11 mouse cellular contexts compared by ENCODE assay signal in the genomic region with DNA sequence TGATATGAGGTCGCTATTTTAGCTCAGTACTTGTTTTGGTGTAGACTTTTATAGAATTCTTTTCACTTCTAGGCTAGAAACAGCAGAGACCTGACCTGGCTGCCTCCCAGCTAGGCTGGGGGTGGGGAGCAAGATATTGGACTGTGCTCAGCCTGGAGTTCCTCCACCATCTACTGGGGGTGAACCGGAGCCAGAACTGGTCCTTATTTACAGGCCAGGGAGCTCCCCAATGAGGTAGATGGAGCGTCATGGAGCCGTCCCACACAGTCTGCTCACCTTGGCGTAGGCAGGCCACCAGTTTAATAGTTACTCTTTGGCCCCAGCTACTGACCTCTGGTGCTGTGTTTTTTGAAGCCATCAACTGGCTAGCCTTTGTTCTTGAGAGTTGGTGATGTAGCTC. TPM values are rescaled to one million over a fixed set of nuclear protein-coding genes. Genes with fewer than 3 reads are reported as not detected.
DNase-seq lines count a peak whose midpoint lies in the region; ATAC-seq lines count a peak whose summit lies in the region.
"Had no signal": no experiment of that assay in that cellular context is flagged by ENCODE, and none has a peak within 500 bp of the region (broad histone marks: within the 10 kb centered on the region; RNA-seq: fewer than 3 reads in every experiment).

No protein-coding gene starts in this region.

- ATAC-seq in limb, embryonic 12.5 days (ENCODE audit: insufficient number of reproducible peaks, insufficient read depth, low FRiP score, low TSS enrichment, low read depth) = no peak
- peak; percentile 36 for ATAC-seq in liver, embryonic 15.5 days (ENCODE audit: insufficient read depth)
- ATAC-seq in erythroid progenitor cell, adult 5-6 weeks (replicated peaks; ENCODE audit: low FRiP score, poor library complexity, severe bottlenecking) = no peak

- 76% methylated on average over 5 of the region's 5 CpGs for WGBS in limb, embryonic 12.5 days
- 84% methylated on average over 5 of the region's 5 CpGs for WGBS in limb, embryonic 10.5 days
- 72% methylated on average over 5 of the region's 5 CpGs for WGBS in liver, embryonic 15.5 days (ENCODE audit: insufficient replicate concordance)

- peaks cover 33% of the 10 kb centered on the region for H3K4me1 ChIP-seq in limb, embryonic 12.5 days (replicated peaks)
- peaks cover 31% of the 10 kb centered on the region for H3K4me1 ChIP-seq in limb, embryonic 10.5 days
- H3K4me1 ChIP-seq in liver, embryonic 15.5 days (replicated peaks) = peaks cover 39% of the 10 kb centered on the region

- H3K9ac ChIP-seq in limb, embryonic 12.5 days (replicated peaks) = no peak overlapping the region
- H3K9ac ChIP-seq in liver, embryonic 15.5 days = no peak overlapping the region
- H3K9ac ChIP-seq: embryonic facial prominence, embryonic 12.5 days; lung, embryonic 14.5 days had no signal

- DNase-seq in limb, embryonic 10.5 days (ENCODE audit: low spot score) = no peak
- DNase-seq in heart, adult 8-10 months (ENCODE audit: low spot score) = peak; percentile 30
- peak; percentile 26 for DNase-seq in kidney, adult 9 months
- DNase-seq in left cerebral cortex, adult 18-20 months (ENCODE audit: low spot score in 2 of 2) = no peak
- DNase-seq: lung, embryonic 14.5 days; right cerebral cortex, postnatal 14 days had no signal

- H3K36me3 ChIP-seq in limb, embryonic 12.5 days = no peaks in the 10 kb centered on the region
- H3K36me3 ChIP-seq in limb, embryonic 10.5 days = no peaks in the 10 kb centered on the region
- H3K36me3 ChIP-seq in liver, embryonic 15.5 days (replicated peaks) = no peaks in the 10 kb centered on the region
- H3K36me3 ChIP-seq: embryonic facial prominence, embryonic 12.5 days had no signal

- H3K4me2 ChIP-seq in limb, embryonic 12.5 days = no peak overlapping the region
- no peak overlapping the region for H3K4me2 ChIP-seq in liver, embryonic 15.5 days
- H3K4me2 ChIP-seq: embryonic facial prominence, embryonic 12.5 days; lung, embryonic 14.5 days had no signal

- H3K4me3 ChIP-seq in limb, embryonic 12.5 days (replicated peaks) = no peak overlapping the region
- no peak overlapping the region for H3K4me3 ChIP-seq in limb, embryonic 10.5 days
- H3K4me3 ChIP-seq in liver, embryonic 15.5 days (replicated peaks) = no peak overlapping the region
- H3K4me3 ChIP-seq: embryonic facial prominence, embryonic 12.5 days had no signal

- no peaks in the 10 kb centered on the region for H3K27me3 ChIP-seq in limb, embryonic 12.5 days
- no peaks in the 10 kb centered on the region for H3K27me3 ChIP-seq in limb, embryonic 10.5 days (ENCODE audit: low read depth, poor library complexity, severe bottlenecking)
- H3K27me3 ChIP-seq in liver, embryonic 15.5 days = no peaks in the 10 kb centered on the region
- H3K27me3 ChIP-seq: embryonic facial prominence, embryonic 12.5 days had no signal

- H3K9me3 ChIP-seq in limb, embryonic 12.5 days = no peaks in the 10 kb centered on the region
- no peaks in the 10 kb centered on the region for H3K9me3 ChIP-seq in limb, embryonic 10.5 days (replicated peaks)
- no peaks in the 10 kb centered on the region for H3K9me3 ChIP-seq in liver, embryonic 15.5 days (replicated peaks)
- H3K9me3 ChIP-seq: embryonic facial prominence, embryonic 12.5 days; G1E had no signal

- H3K27ac ChIP-seq in limb, embryonic 12.5 days = peak overlapping the region; percentile 53; the same call in 1 of the 2 replicates
- no peak overlapping the region for H3K27ac ChIP-seq in limb, embryonic 10.5 days
- H3K27ac ChIP-seq in liver, embryonic 15.5 days (replicated peaks) = peak overlapping the region; percentile 45
- H3K27ac ChIP-seq: embryonic facial prominence, embryonic 12.5 days had no signal

RNA-seq across cellular contexts. Expression of a gene that starts 32.9 kb away (rescaled TPM):
- 4.6 TPM in 2 replicates for polyA plus RNA-seq in limb, embryonic 12.5 days (2016; fragmentation: Nextera tagmentation; extraction: Ambion mirVana)
- 4.0 and 4.5 TPM in 2 replicates for polyA plus RNA-seq in limb, embryonic 10.5 days (2016; fragmentation: Nextera tagmentation; extraction: Ambion mirVana)
- total RNA-seq in heart, adult 8-10 months (2022) = 1 to 10 TPM; 5.4 to 6.2 (median 5.7) TPM
- 2.8 and 3.2 TPM in 2 replicates for polyA plus RNA-seq in liver, embryonic 15.5 days (2015; fragmentation: Nextera tagmentation; extraction: Ambion mirVana)
- total RNA-seq in erythroid progenitor cell, adult 5-6 weeks (2015; ENCODE audit: low replicate concordance) = 7.9 and 13.0 TPM in 2 replicates
- 9.4 and 13.7 TPM in 2 replicates for total RNA-seq in erythroid progenitor cell, adult 5-6 weeks (2017; ENCODE audit: low replicate concordance)
- 10 to 100 TPM in 1 of 2 experiments, 1 to 10 TPM in 1; 9.4 to 11.7 TPM for total RNA-seq in left cerebral cortex, adult 18-20 months (2021)

RNA-seq across cellular contexts. Expression of a gene that starts 33.1 kb away (rescaled TPM):
- polyA plus RNA-seq in limb, embryonic 12.5 days (2016; fragmentation: Nextera tagmentation; extraction: Ambion mirVana) = 30.0 and 33.2 TPM in 2 replicates
- polyA plus RNA-seq in limb, embryonic 10.5 days (2016; fragmentation: Nextera tagmentation; extraction: Ambion mirVana) = 19.9 and 25.9 TPM in 2 replicates
- total RNA-seq in heart, adult 8-10 months (2022) = 10 to 100 TPM; 38.7 to 42.8 (median 41.4) TPM
- 11.8 and 12.9 TPM in 2 replicates for polyA plus RNA-seq in liver, embryonic 15.5 days (2015; fragmentation: Nextera tagmentation; extraction: Ambion mirVana)
- total RNA-seq in erythroid progenitor cell, adult 5-6 weeks (2015; ENCODE audit: low replicate concordance) = 18.0 and 25.6 TPM in 2 replicates
- total RNA-seq in erythroid progenitor cell, adult 5-6 weeks (2017; ENCODE audit: low replicate concordance) = 20.4 and 20.5 TPM in 2 replicates
- 10 to 100 TPM; 78.6 to 81.6 TPM for total RNA-seq in left cerebral cortex, adult 18-20 months (2021)

Comparison
In these comparisons a context has a peak if more than half of its experiments do, and no peak if none do; other contexts are left out.
1. DNase-seq: peak in heart, adult 8-10 months (single experiment) and kidney, adult 9 months (single experiment); none in limb, embryonic 10.5 days (single experiment) and left cerebral cortex, adult 18-20 months (0 of 2).